Mouse (Mus musculus): Measurements from ENCODE around the gene 3100002H09Rik. TPM values are rescaled to one million over a fixed set of nuclear protein-coding genes. Genes with fewer than 3 reads are reported as not detected.

Gene 3100002H09Rik
- polyA plus RNA-seq (2015; fragmentation: Nextera tagmentation; extraction: Ambion mirVana): not detected in 2 replicates

DNA sequence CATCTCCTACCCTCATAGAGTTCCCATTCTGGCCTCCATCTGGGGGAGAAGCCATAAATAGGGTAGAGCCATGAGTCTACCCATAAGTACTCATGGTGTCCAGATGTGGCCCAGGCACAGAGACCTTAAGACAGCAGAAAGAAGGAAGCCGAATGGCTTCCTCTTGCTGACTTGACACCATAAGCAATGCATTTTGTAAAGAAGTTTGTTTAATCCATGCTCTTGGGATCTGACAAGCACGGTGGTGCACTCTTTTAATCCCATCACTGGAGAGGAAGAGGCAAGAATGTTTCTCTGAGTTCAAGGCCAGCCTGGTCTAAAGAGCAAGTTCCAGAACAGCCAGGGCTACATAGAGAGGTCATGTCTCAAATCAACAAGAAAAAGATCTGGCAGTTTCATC is at the start of gene 3100002H09Rik:
Gene 3100002H09Rik, minus strand, starts transcription at position 101 of the 400 bp plus-strand sequence.
- 84% methylated on average over 2 of the region's 2 CpGs for WGBS
- TF ChIP-seq CTCF (IDR thresholded peaks at IDR 0.05) (no peak), EP300 (IDR thresholded peaks at IDR 0.05) (no peak)
- Histone ChIP-seq H3K4me1 (ENCODE audit: insufficient read depth, low read depth, low read length) (no peaks in the 10 kb centered on the region), H3K4me2 (replicated peaks; ENCODE audit: low read depth, low read length) (no peak within 1 kb of the TSS), H3K36me3 (ENCODE audit: insufficient read depth, low read length) (no peaks in the 10 kb centered on the region), H3K4me3 (ENCODE audit: low read depth, low read length) (no peak within 1 kb of the TSS), H3K9me3 (ENCODE audit: low read length) (no peaks in the 10 kb centered on the region), H3K27me3 (replicated peaks; ENCODE audit: insufficient read depth, low read length) (no peaks in the 10 kb centered on the region), H3K9ac (replicated peaks; ENCODE audit: low read depth) (no peak within 1 kb of the TSS), H3K27ac (ENCODE audit: low read length) (no peak within 1 kb of the TSS)
- no peak for ATAC-seq
- DNase-seq (ENCODE audit: low spot score): no peak

DNA sequence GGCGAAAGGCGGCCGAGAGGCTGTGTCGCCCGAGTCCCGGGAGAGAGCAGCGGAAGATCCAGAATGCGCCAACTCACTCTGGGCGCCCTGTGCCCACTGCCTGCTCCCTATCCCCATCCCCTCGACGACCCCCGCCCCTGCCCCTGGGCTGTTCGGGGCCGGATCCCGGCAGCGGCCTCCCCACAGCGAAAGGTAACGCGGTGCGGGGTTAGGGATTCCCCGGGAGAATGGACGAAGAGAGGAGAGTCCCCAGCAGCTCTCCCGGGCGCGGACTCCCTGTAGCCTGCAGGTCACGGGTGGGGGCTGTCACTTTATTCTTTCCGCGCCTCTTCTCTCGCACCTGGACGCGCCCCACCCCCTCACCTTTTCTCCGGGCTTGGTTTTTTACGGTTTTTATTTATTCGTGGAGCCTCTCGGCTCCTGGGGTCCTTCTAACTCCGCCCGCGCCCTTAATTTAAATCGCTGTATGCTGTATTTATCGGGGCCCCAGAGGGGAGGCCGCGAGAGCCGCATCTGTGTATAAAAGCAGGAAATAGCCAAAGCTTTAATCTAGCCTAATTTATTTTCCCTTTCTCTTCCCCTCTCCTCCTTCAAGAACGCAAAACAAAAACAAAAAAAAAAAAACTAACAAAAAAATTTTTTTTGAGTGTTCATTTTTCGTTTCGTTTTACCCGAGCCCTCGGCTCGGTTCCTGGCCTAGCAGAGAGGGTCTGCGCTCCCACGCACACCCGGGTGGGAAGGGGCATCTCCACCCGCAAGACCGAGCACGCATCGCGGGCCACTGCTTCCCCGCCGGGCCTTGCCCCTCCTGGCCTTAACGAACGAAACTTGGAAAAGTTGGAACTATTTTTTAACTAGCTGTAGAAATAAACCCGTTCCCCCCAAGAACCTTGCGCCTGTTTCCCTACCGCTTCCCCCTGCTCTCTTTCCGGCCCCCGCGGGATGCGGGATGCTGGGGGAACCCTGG is 48.9 kb upstream of the 3100002H09Rik start:
- H3K27me3 ChIP-seq (replicated peaks; ENCODE audit: insufficient read depth, low read length): peaks cover 86% of the 10 kb centered on the region
- H3K27ac ChIP-seq (ENCODE audit: low read length): no peak overlapping the region
- WGBS: 3% methylated on average over 66 of the region's 68 CpGs
- ATAC-seq (no peak), DNase-seq (ENCODE audit: low spot score) (no peak)
- peak overlapping the region; percentile 16; the same call in 1 of the 2 replicates for H3K4me3 ChIP-seq (ENCODE audit: low read depth, low read length)
- no peaks in the 10 kb centered on the region for H3K9me3 ChIP-seq (ENCODE audit: low read length)
- TF ChIP-seq CTCF (IDR thresholded peaks at IDR 0.05): no peak
- TF ChIP-seq EP300 (IDR thresholded peaks at IDR 0.05): no peak
- H3K9ac ChIP-seq (replicated peaks; ENCODE audit: low read depth): no peak overlapping the region
- no peaks in the 10 kb centered on the region for H3K36me3 ChIP-seq (ENCODE audit: insufficient read depth, low read length)
- H3K4me2 ChIP-seq (replicated peaks; ENCODE audit: low read depth, low read length): peak overlapping the region; percentile 14; the same call in 1 of the 2 replicates
- H3K4me1 ChIP-seq (ENCODE audit: insufficient read depth, low read depth, low read length): peaks cover 4% of the 10 kb centered on the region; the same call in 1 of the 2 replicates

DNA sequence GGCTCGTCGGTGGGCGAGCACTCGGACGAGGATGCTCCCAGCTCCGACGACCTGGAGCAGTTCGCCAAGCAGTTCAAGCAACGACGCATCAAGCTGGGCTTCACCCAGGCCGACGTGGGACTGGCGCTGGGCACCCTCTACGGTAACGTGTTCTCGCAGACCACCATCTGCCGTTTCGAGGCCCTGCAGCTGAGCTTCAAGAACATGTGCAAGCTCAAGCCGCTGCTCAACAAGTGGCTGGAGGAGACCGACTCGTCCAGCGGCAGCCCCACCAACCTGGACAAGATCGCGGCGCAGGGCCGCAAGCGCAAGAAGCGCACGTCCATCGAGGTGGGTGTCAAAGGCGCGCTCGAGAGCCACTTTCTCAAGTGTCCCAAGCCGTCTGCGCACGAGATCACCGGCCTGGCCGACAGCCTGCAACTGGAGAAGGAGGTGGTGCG is 47.8 kb upstream of the 3100002H09Rik start:
- ATAC-seq (no peak), DNase-seq (ENCODE audit: low spot score) (no peak)
- TF ChIP-seq CTCF (IDR thresholded peaks at IDR 0.05): no peak
- no peak for TF ChIP-seq EP300 (IDR thresholded peaks at IDR 0.05)
- H3K27ac ChIP-seq (ENCODE audit: low read length): no peak overlapping the region
- no peaks in the 10 kb centered on the region for H3K9me3 ChIP-seq (ENCODE audit: low read length)
- no peaks in the 10 kb centered on the region for H3K36me3 ChIP-seq (ENCODE audit: insufficient read depth, low read length)
- no peak overlapping the region for H3K9ac ChIP-seq (replicated peaks; ENCODE audit: low read depth)
- 2% methylated on average over 34 of the region's 39 CpGs for WGBS
- peaks cover 4% of the 10 kb centered on the region; the same call in 1 of the 2 replicates for H3K4me1 ChIP-seq (ENCODE audit: insufficient read depth, low read depth, low read length)
- H3K4me3 ChIP-seq (ENCODE audit: low read depth, low read length): peak overlapping the region; percentile 59; the same call in 1 of the 2 replicates
- peaks cover 85% of the 10 kb centered on the region for H3K27me3 ChIP-seq (replicated peaks; ENCODE audit: insufficient read depth, low read length)
- H3K4me2 ChIP-seq (replicated peaks; ENCODE audit: low read depth, low read length): peak overlapping the region; percentile 96; the same call in 1 of the 2 replicates

DNA sequence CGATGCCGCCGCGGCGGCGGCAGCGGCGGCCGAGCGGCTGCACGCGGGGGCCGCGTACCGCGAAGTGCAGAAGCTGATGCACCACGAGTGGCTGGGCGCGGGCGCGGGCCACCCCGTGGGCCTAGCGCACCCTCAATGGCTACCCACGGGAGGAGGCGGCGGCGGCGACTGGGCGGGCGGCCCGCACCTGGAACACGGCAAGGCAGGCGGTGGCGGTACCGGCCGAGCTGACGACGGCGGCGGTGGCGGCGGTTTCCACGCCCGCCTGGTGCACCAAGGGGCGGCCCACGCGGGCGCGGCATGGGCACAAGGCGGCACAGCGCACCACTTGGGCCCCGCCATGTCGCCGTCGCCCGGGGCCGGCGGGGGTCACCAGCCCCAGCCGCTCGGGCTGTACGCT is 47.2 kb upstream of the 3100002H09Rik start:
- H3K9ac ChIP-seq (replicated peaks; ENCODE audit: low read depth): no peak overlapping the region
- no peak for TF ChIP-seq CTCF (IDR thresholded peaks at IDR 0.05)
- H3K4me1 ChIP-seq (ENCODE audit: insufficient read depth, low read depth, low read length): peaks cover 4% of the 10 kb centered on the region; the same call in 1 of the 2 replicates
- peak overlapping the region; percentile 96 for H3K4me2 ChIP-seq (replicated peaks; ENCODE audit: low read depth, low read length)
- 0% methylated on average over 20 of the region's 61 CpGs for WGBS
- H3K4me3 ChIP-seq (ENCODE audit: low read depth, low read length): peak overlapping the region; percentile 59
- 0 out of 2 replicates have a peak, but pooled peaks have one; percentile 1 for ATAC-seq
- no peaks in the 10 kb centered on the region for H3K9me3 ChIP-seq (ENCODE audit: low read length)
- no peak overlapping the region for H3K27ac ChIP-seq (ENCODE audit: low read length)
- H3K36me3 ChIP-seq (ENCODE audit: insufficient read depth, low read length): no peaks in the 10 kb centered on the region
- DNase-seq (ENCODE audit: low spot score): no peak
- H3K27me3 ChIP-seq (replicated peaks; ENCODE audit: insufficient read depth, low read length): peaks cover 79% of the 10 kb centered on the region

DNA sequence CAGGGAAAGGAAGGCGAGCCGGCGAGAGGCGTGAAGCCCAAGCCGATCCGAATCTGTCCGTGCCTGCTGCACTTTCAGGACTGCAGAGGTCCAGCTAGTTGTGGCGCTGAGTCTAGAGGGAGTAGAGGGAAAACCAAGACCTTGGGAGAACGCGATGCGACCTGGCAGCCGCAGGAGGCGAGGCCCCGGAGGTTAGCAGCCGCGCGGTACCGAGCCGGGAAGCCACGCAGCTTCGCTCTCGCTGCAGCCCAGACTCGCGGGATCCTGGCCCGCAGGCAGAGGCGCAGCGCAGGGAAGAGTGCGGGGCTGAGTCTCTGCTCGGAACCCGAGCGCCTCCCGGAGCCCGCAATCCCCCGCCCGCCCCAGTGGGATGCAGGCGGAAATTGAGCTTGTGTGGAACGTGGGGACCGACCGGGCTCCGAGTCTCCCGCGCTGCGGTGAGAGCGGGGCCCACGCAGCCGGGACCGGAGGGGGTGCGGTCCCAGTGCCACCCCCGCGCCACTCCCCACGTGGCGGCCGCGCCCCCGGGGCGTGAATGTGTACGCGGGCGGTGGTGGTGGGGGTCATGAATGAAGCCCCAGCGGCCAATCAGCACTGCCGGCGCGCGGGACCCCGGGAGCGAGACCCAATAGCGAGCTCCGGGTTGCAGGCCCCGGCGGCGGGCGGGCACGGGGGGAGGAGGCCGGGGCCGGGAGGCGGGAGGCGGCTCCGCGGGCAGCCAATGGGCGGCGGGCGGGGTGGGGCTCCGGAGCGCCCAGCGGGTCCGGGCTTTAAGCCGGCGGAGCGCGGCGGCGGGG is 46.4 kb upstream of the 3100002H09Rik start:
- peak overlapping the region; percentile 59 for H3K4me3 ChIP-seq (ENCODE audit: low read depth, low read length)
- H3K9me3 ChIP-seq (ENCODE audit: low read length): no peaks in the 10 kb centered on the region
- H3K27me3 ChIP-seq (replicated peaks; ENCODE audit: insufficient read depth, low read length): peaks cover 74% of the 10 kb centered on the region
- H3K4me2 ChIP-seq (replicated peaks; ENCODE audit: low read depth, low read length): peak overlapping the region; percentile 96
- DNase-seq (ENCODE audit: low spot score) (peak; percentile 70), ATAC-seq (peak; percentile 93)
- no peak overlapping the region for H3K9ac ChIP-seq (replicated peaks; ENCODE audit: low read depth)
- under 1% methylated on average over 35 of the region's 92 CpGs for WGBS
- no peak overlapping the region for H3K27ac ChIP-seq (ENCODE audit: low read length)
- peaks cover 4% of the 10 kb centered on the region; the same call in 1 of the 2 replicates for H3K4me1 ChIP-seq (ENCODE audit: insufficient read depth, low read depth, low read length)
- TF ChIP-seq EP300 (IDR thresholded peaks at IDR 0.05): no peak
- TF ChIP-seq CTCF (IDR thresholded peaks at IDR 0.05): no peak
- H3K36me3 ChIP-seq (ENCODE audit: insufficient read depth, low read length): no peaks in the 10 kb centered on the region

DNA sequence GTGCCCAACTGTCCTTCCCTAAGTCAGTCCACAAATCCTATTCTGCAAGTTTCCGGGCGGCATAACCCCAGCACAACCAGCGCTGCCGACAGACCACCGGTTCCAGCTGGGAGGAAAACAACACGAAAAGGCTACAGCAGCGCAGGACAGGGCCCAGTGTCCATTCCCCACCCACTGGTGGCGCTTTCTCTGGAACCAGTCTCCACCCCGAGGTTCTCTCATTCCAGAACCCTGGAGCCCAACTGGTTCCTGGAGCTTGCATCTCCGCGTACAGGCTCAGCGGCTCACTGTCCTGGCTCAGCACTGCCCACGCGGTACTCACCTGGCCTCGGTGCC is 45.9 kb upstream of the 3100002H09Rik start, which contains the start of gene Pou3f1:
Gene Pou3f1, plus strand, starts transcription at position 290 of the 336 bp plus-strand sequence.
- H3K9ac ChIP-seq (replicated peaks; ENCODE audit: low read depth): no peak within 1 kb of the TSS
- H3K27me3 ChIP-seq (replicated peaks; ENCODE audit: insufficient read depth, low read length): peaks cover 68% of the 10 kb centered on the region
- H3K4me2 ChIP-seq (replicated peaks; ENCODE audit: low read depth, low read length): peak within 1 kb of the TSS; percentile 96
- no peaks in the 10 kb centered on the region for H3K9me3 ChIP-seq (ENCODE audit: low read length)
- H3K36me3 ChIP-seq (ENCODE audit: insufficient read depth, low read length): no peaks in the 10 kb centered on the region
- H3K4me1 ChIP-seq (ENCODE audit: insufficient read depth, low read depth, low read length): peaks cover 4% of the 10 kb centered on the region; the same call in 1 of the 2 replicates
- H3K27ac ChIP-seq (ENCODE audit: low read length): no peak within 1 kb of the TSS
- peak; percentile 22; the same call in 1 of the 2 replicates for TF ChIP-seq CTCF (IDR thresholded peaks at IDR 0.05)
- no peak for TF ChIP-seq EP300 (IDR thresholded peaks at IDR 0.05)
- no peak for DNase-seq (ENCODE audit: low spot score)
- H3K4me3 ChIP-seq (ENCODE audit: low read depth, low read length): peak within 1 kb of the TSS; percentile 59
- ATAC-seq: no peak
- WGBS: 2% methylated on average over 15 of the region's 15 CpGs

Data from lung, postnatal 0 days (tissue).